Mouse (Mus musculus) cerebellum, postnatal 25 days (tissue): ENCODE data around the gene Slc12a1.
A peak's percentile ranks its signal among the peaks of the same experiment; 100 is the strongest.

Source experiments
- DNase-seq, 2 experiments: peaks; one replicate each; pipeline ENCODE4 v3.0.0; 2021; ENCODE audit warnings: mixed read lengths in 2 of 2

The Slc12a1 gene

DNA sequence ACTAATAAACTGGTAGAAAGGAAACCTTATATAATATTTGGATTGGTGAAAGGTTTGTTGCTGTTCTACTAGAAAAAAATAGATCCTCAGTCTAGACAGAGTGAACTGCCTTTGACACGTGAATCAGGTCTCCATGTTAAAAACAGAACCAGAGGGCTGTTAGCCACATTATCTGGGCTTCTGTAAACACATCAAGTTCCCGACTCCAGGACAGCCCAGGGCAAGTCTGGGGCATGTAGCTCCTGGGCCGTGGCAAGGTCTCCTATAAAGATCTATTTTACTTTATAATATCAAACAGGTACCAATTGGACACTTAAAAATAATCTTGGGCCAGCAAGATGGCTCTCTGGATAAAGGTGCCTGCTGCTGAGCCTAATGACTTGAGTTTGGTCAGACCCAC lies 103.6 kb downstream of the Slc12a1 start:
- DNase-seq = no peak

DNA sequence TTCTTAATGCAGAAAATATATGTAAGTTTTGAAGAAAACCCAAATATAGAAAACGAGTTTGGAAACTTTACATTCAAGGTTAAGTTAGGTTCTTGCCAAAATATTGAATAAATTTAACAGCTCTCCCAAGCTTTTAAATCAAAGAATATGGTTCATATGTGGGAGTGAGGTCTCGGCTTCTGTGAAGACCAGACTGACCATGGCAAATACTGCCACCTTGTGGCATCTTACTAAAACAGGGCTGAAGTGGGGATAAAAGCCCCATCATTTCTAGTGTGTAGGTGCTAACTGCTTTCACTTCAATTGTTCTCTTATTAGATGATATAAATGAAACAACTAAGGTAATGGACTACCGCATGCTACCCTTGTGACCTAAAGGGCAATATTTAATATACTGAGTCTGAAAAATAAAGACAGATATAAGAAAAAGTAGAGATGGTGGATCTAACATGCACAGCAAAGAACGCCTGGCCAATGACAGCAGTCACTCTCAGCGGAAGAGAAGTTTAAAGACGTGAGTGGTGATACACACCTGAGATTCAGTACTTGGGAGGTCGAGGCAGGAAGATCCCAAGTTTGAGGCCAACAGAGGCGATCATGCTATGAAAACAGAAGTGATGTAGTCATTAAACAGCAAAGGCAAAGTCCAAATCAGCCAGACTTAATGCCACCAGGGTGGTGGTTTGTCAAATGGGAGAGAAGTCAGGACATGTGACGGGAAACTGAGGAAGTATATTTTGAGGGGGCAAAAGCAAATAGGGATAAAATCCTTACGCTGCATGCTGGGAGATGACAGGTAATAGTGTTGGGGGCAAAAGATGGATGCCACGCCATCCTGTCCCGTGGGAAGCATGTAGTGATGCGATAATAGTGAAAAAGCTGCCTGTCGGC lies 107.2 kb downstream of the Slc12a1 start:
- peak in 1 of 2 experiments; percentile 37 for DNase-seq

DNA sequence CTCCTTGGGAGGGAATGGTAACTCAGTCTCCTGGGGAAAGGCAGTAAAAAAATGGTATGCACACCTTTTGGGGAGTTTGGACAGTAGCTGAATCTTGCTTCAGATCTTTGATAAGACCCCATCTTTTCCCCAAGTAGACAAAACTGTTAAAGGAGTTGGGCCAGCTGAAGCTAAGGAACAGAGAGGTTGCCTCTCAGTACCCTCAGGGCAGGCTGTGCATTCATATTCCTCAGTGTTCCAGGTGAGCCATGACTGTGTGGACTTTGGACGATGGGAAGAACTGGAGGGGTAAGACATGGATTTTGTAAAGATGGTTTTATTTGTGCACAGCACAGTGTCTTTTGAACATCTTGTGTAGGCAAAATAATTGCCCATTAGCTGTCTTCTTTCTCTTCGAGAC lies 108.0 kb downstream of the Slc12a1 start:
- no peak for DNase-seq

DNA sequence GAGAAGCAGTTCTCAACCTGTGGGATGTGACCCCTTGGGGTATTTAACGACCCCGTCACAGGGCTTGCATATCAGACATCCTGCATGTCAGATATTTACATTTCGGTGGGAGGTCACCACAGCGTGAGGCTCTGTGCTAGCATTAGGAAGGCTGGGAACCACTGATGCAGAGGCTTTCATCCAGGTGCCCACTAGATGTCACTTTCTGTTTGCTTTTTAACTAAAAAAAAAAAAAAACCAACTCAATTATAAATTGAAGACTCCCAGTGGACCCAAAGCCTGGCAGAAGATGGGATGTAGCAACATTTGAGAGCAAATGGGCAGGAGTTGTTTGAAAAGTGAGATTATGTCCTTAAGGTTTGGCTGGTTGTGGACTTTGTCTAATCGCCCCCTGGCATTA lies 110.8 kb downstream of the Slc12a1 start:
- peak in 1 of 2 experiments; percentile 28 for DNase-seq

DNA sequence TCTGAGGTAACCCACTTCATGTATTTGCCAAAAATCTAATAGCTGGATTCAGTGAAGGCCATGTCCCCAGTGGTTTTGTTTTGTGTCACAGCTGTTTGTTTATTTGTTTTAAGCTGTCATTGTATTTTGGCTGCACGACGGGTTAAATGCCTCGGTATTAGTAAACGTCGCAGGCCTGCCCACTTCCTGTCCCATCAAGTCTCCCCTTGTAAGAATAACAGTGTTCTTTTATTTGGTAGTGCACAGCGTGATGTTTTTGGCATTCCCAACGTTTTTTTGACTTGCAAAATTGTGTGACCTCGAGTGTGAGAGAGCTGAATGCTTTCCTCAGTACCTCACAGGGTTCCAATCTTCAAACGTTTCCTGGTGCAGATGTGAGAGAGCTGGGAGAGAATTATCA lies 111.4 kb downstream of the Slc12a1 start:
- DNase-seq = no peak

DNA sequence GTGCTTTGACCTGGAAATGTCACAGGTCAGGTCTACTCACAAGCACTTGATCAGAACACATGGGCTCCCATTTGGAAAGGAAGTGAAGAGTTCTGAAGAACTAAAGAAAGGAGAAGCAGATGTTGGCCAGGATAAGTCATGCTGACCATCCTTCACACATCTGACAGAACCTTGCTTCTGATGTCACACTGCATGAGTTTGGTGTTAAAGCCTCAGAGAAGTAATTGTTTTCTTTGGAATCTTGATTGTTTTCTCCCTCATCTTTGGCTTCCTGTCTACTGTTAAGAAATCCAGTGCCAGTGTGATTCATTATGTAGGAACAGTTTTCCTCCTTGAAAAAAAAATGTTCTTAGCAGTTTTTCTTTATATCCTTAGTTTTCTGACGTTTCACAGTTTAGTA lies 116.6 kb downstream of the Slc12a1 start:
- no peak for DNase-seq

DNA sequence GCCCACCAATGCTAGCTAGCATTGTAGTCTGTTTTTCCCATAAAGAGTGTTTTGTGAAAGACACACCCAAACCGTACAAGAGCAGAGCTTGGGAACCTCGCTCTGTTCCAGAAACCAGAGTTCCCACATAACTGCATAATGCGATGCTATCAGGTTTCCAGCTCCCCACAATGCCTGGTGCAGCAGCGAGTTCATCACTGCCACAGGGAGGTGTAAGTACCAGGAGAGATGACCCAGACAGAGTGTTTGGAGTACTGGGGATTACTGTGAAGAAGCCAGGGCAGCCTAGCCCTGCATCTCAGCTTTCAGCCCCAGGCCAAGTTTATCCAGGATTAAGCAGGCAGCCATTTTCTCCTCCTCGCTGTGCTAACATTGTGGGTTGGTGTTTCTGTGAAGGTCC lies 123.3 kb downstream of the Slc12a1 start:
- no peak for DNase-seq

DNA sequence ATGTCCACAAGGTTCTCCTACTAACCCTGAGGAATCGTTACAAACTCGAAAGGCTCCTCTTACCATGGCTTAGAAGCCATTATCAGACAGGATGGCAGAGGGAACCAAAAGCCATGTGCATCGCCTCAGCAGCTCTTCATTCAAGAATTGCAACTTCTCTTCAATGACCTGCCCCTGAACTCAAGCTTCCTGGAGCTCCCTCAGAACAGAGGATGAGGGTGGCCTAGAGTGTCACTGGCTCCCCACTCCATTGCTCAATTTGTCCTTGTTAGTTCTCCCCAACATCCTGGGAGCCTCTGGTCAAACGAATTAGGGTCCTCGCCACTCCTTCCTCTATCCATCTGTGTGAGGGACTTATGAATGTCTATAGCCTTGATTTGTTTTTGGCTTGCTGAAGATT lies 124.4 kb downstream of the Slc12a1 start:
- no peak for DNase-seq

DNA sequence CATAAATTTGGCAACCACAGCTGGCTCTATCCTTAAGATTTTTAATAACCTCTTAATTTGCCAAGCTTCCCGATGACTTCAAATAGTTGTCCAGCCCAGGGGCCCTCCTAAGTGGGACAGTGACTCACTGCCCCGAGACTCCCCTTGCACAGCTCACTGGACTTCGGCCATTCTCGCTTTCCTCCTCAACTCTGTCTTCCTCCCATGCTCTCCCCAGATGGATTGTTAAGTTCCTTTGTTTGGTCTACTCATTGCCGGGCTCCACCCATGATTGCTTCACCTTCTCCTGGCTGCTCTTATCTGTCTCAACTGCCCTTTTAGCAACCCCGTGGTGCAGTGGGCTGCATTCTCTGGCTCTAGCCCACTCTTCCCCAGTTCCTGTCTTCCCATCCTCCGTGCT lies 126.2 kb downstream of the Slc12a1 start:
- no peak for DNase-seq
